Mouse (Mus musculus) limb, embryonic 11.5 days (tissue): ENCODE data around the gene Dkk3. TPM values are rescaled to one million over a fixed set of nuclear protein-coding genes. Genes with fewer than 3 reads are reported as not detected.

ENCODE experiments used
- ATAC-seq: fragments of 200-750 bp; cut with Nextera tagmentation; 2 replicates; pipeline ENCODE4 v1.8.0; 2017; ENCODE audit warnings: low read depth; ENCODE audit not compliant: insufficient number of reproducible peaks, low FRiP score, low TSS enrichment
- DNase-seq: peaks from one replicate; pipeline ENCODE4 v3.0.0-alpha.2; 2015; ENCODE audit warnings: low spot score
- H3K27ac ChIP-seq: fragments of 300-500 bp; sonication (generic); replicated peaks from 2 replicates; pipeline ENCODE4 v1.5.1; 2014; ENCODE audit warnings: low read depth, mild to moderate bottlenecking, low read length
- H3K27me3 ChIP-seq: fragments of 300-500 bp; sonication (generic); 2 replicates; pipeline ENCODE4 v1.6.1; 2014; ENCODE audit warnings: mild to moderate bottlenecking, low read length, mixed read lengths; ENCODE audit not compliant: control insufficient read depth, insufficient read depth
- H3K36me3 ChIP-seq: fragments of 300-500 bp; sonication (generic); 2 replicates; pipeline ENCODE4 v1.6.1; 2014; ENCODE audit warnings: mild to moderate bottlenecking, low read length, moderate library complexity, mixed read lengths; ENCODE audit not compliant: control insufficient read depth, insufficient read depth
- H3K4me1 ChIP-seq: fragments of 300-500 bp; sonication (generic); 2 replicates; pipeline ENCODE4 v1.6.1; 2014; ENCODE audit warnings: low read length, mixed read lengths; ENCODE audit not compliant: control insufficient read depth, insufficient read depth
- H3K4me2 ChIP-seq: fragments of 300-500 bp; sonication (generic); 2 replicates; pipeline ENCODE4 v1.6.1; 2014; ENCODE audit warnings: low read depth, mild to moderate bottlenecking, moderate library complexity; ENCODE audit not compliant: severe bottlenecking
- H3K4me3 ChIP-seq: fragments of 300-500 bp; sonication (generic); 2 replicates; pipeline ENCODE4 v1.5.1; 2014; ENCODE audit warnings: low read depth, low read length
- H3K9ac ChIP-seq: fragments of 300-500 bp; sonication (generic); 2 replicates; pipeline ENCODE4 v1.6.1; 2014; ENCODE audit warnings: mild to moderate bottlenecking, low read length
- H3K9me3 ChIP-seq: fragments of 300-500 bp; sonication (generic); 2 replicates; pipeline ENCODE4 v1.6.1; 2016; ENCODE audit warnings: low read length; ENCODE audit not compliant: control insufficient read depth
- WGBS: fragments of 180-500 bp; shearing (Covaris S2); extraction: QIAGEN DNeasy Blood & Tissue Kit; methylation state at CpG from one replicate; pipeline ENCODE4 v1.1.7; 2014; 5-methylcytosine and 5-hydroxymethylcytosine counted together
- polyA plus RNA-seq: library from polyadenylated mRNA; unstranded; fragments of >200 nt; fragmentation: Nextera tagmentation; extraction: Ambion mirVana; gene quantifications from 2 replicates; pipeline ENCODE4 v1.2.1, GENCODE M21; 2014

The Dkk3 gene
- polyA plus RNA-seq, 1 experiment from 2014 or later: 8.3 TPM

GRCm38 (mm10) chr7:112197461-112197860 lies 38.6 kb upstream of the Dkk3 start:
- H3K27ac ChIP-seq: no peak overlapping the region
- DNase-seq (no peak), ATAC-seq (no peak)
- WGBS: 63% methylated on average over 8 of the region's 8 CpGs
- H3K9me3 ChIP-seq: no peaks in the 10 kb centered on the region
- no peak overlapping the region for H3K4me3 ChIP-seq
- no peak overlapping the region for H3K4me2 ChIP-seq
- H3K9ac ChIP-seq: no peak overlapping the region
- H3K27me3 ChIP-seq: no peaks in the 10 kb centered on the region
- H3K36me3 ChIP-seq: no peaks in the 10 kb centered on the region
- no peaks in the 10 kb centered on the region for H3K4me1 ChIP-seq

DNA sequence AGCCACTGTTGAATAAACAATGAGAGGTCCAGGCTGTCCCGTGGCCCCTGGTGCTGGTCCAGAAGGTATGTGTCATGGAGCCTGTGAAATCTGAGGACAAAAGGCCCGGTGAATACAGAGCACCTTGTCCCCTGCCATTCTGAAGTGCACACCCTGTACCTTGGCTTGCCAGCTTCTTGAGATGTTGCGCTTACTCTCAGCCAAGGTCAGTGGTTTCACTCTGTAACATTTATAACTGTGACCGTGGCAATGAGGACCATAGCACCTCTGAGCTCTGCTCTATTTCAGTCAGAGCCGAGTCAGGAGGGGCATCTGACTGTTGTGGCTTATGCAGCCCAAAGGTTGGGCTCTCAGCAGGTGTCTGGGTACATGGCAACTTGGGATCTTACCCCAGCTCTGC lies 35.4 kb upstream of the Dkk3 start:
- Histone ChIP-seq H3K27ac (no peak overlapping the region), H3K4me3 (no peak overlapping the region), H3K4me2 (no peak overlapping the region), H3K4me1 (no peaks in the 10 kb centered on the region), H3K27me3 (no peaks in the 10 kb centered on the region), H3K36me3 (no peaks in the 10 kb centered on the region), H3K9me3 (no peaks in the 10 kb centered on the region), H3K9ac (no peak overlapping the region)
- no peak for ATAC-seq
- DNase-seq: no peak
- WGBS: 87% methylated on average over 5 of the region's 5 CpGs

DNA sequence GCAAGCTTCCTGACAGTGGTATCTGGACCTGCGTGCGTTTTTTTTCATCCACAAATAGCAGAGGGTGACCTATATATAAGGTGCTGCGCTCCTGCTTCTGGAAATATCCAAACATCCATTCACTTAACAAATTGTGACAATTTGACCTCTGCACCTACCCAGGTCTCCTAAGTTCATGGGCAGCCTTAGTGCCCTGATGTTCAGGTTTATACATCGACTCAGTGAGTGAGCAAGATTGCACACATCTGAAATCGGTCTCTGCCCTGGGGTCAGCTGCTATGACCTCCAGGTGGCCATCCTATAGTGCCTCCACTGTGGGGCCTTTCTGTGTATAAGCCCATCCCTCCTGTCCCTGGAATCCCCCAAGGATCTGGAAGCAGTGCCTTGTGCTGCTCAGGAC lies 33.9 kb upstream of the Dkk3 start:
- no peak overlapping the region for H3K27ac ChIP-seq
- DNase-seq (no peak), ATAC-seq (no peak)
- no peaks in the 10 kb centered on the region for H3K9me3 ChIP-seq
- H3K9ac ChIP-seq: no peak overlapping the region
- H3K4me3 ChIP-seq: no peak overlapping the region
- peaks cover 2% of the 10 kb centered on the region for H3K4me1 ChIP-seq
- H3K4me2 ChIP-seq: no peak overlapping the region
- no peaks in the 10 kb centered on the region for H3K36me3 ChIP-seq
- WGBS: 86% methylated on average over 5 of the region's 5 CpGs
- H3K27me3 ChIP-seq: no peaks in the 10 kb centered on the region

- H3K4me2 ChIP-seq: no peak overlapping the region
- ATAC-seq (no peak), DNase-seq (no peak)
- no peaks in the 10 kb centered on the region for H3K27me3 ChIP-seq
- no peaks in the 10 kb centered on the region for H3K9me3 ChIP-seq
- H3K27ac ChIP-seq: no peak overlapping the region
- H3K9ac ChIP-seq: no peak overlapping the region
- 63% methylated on average over 4 of the region's 4 CpGs for WGBS
- H3K4me3 ChIP-seq: no peak overlapping the region
- H3K36me3 ChIP-seq: no peaks in the 10 kb centered on the region
- H3K4me1 ChIP-seq: peaks cover 6% of the 10 kb centered on the region
These were observed 33.4 kb upstream of the Dkk3 start for GRCm38 (mm10) chr7:112192237-112192636.

DNA sequence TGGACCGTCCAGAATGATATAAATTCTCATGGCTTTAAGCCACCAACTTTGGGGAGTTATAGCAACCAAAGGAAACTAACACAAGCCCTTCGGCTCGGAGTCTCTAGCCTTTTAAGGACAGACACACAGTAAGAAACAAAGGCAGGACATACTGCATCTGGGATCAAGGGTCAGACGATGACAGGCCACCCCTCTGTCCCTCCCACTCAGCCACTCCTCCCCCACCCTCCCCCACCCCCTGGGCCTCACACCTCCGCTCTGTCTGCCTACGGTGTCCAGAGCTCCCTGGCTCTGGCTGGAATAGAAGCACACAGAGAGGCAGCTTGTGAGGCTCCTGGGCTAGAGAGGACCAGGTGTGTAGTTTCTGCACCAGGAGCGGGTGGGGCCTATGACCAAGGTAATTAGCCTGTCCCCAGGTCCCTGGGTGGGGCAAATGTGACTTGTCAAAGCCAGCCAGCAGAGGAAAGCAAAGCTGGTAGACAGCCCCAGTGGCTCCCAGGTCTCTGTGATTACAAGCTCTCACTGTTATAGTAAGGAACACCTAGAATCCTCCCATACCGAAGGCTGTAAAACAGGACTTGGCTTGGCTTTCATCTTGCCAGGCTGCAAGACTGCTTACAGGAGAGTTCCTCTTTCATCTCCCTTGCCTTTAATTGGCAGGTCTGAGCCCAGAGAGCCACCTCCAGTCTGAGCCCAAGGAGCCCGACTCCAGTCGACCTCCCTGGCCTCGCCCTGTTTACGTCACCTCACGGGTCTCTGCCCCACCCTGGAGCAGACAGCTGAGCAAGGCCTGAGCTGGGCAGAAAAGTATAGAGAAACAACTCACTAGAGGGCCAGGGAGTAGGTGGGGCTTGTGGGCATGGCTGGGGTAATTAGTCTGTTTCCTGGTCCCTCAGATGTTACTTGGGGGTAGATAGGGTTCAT lies 28.9 kb upstream of the Dkk3 start:
- H3K4me1 ChIP-seq: peaks cover 6% of the 10 kb centered on the region
- no peak overlapping the region for H3K4me2 ChIP-seq
- DNase-seq (peak; percentile 51), ATAC-seq (no peak)
- no peaks in the 10 kb centered on the region for H3K36me3 ChIP-seq
- H3K9me3 ChIP-seq: no peaks in the 10 kb centered on the region
- H3K27ac ChIP-seq: no peak overlapping the region
- no peaks in the 10 kb centered on the region for H3K27me3 ChIP-seq
- H3K9ac ChIP-seq: no peak overlapping the region
- H3K4me3 ChIP-seq: no peak overlapping the region
- WGBS: 27% methylated on average over 13 of the region's 13 CpGs

GRCm38 (mm10) chr7:112186871-112187270 lies 28.0 kb upstream of the Dkk3 start:
- ATAC-seq (no peak), DNase-seq (no peak)
- no peaks in the 10 kb centered on the region for H3K27me3 ChIP-seq
- WGBS: 62% methylated on average over 7 of the region's 7 CpGs
- H3K4me2 ChIP-seq: no peak overlapping the region
- H3K4me1 ChIP-seq: peaks cover 6% of the 10 kb centered on the region
- H3K4me3 ChIP-seq: no peak overlapping the region
- H3K36me3 ChIP-seq: no peaks in the 10 kb centered on the region
- H3K27ac ChIP-seq: no peak overlapping the region
- H3K9me3 ChIP-seq: no peaks in the 10 kb centered on the region
- H3K9ac ChIP-seq: no peak overlapping the region

DNA sequence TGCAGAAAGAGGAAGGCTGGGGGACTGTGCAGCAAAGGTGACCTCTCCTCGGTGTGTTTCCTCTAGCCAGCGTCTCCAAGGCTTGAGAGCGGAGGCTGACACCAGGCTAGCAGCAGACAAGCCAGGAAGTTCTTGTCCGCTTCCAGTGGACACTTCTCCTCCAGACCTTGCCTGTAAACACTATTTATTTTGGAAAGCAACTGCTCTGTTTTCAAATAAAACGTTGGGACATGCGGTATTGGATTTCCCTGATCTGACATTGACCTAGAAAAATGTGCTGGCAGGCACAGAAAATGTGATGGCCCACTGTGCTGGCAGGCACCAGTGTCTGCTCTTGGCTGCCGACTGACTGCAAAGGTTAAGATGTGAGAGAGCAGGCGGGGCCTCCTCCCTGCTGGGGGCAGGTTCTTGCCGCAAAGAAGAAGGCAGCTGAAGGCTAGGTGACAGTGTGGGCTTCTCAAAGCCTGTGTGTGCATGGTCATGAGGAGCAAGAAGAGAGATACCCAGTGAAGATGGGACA lies 26.4 kb upstream of the Dkk3 start:
- no peak overlapping the region for H3K27ac ChIP-seq
- no peak overlapping the region for H3K9ac ChIP-seq
- peaks cover 6% of the 10 kb centered on the region for H3K4me1 ChIP-seq
- no peak overlapping the region for H3K4me3 ChIP-seq
- 79% methylated on average over 9 of the region's 9 CpGs for WGBS
- no peak overlapping the region for H3K4me2 ChIP-seq
- DNase-seq (no peak), ATAC-seq (no peak)
- no peaks in the 10 kb centered on the region for H3K36me3 ChIP-seq
- no peaks in the 10 kb centered on the region for H3K9me3 ChIP-seq
- H3K27me3 ChIP-seq: no peaks in the 10 kb centered on the region

DNA sequence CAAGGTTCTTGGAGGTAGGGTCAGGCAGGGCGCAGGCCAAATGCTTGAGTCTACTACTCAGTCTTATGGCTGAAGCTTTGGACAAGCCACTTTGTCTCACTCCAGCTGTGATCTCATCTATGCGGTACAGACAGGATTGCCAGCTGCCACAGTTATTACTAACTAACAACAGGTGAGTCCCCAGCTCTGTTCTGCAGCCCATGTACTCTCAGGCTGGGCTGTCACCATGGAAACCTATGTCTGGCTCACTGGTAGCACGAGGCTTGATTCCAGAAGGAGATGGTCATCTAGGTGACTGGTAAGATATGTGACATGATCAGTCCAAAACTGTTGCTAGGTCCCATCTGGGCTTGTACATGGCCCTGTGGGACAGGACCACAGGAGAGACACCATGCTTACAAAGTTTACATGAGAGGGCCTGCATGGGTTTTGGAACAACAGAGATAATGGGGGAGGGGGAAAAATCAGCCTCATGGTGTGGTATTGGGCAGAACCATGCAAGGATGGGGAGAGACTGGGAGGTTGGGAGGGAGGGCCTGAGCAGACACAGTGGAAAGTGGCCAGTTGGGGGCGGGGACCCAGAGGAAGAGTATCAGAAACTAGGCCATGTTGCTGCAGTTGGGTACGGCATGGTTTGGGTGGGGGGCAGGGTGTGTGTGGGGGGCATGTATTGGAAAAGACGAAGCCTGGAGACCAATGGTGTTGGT lies 25.8 kb upstream of the Dkk3 start:
- Histone ChIP-seq H3K27ac (no peak overlapping the region), H3K4me3 (no peak overlapping the region), H3K9ac (no peak overlapping the region), H3K4me1 (peaks cover 6% of the 10 kb centered on the region), H3K27me3 (no peaks in the 10 kb centered on the region), H3K4me2 (no peak overlapping the region), H3K36me3 (no peaks in the 10 kb centered on the region), H3K9me3 (no peaks in the 10 kb centered on the region)
- DNase-seq: peak; percentile 41
- WGBS: 70% methylated on average over 6 of the region's 6 CpGs
- ATAC-seq: 0 out of 2 replicates have a peak, but pooled peaks have one; percentile 45
